Mouse (Mus musculus): ENCODE results near the gene Brd3os. TPM values are rescaled to one million over a fixed set of nuclear protein-coding genes. Genes with fewer than 3 reads are reported as not detected.

The Brd3os gene
- total RNA-seq (2023; ENCODE audit: inconsistent age): 0.27 to 0.35 TPM in 2 of 4 replicates, not detected in the others

DNA sequence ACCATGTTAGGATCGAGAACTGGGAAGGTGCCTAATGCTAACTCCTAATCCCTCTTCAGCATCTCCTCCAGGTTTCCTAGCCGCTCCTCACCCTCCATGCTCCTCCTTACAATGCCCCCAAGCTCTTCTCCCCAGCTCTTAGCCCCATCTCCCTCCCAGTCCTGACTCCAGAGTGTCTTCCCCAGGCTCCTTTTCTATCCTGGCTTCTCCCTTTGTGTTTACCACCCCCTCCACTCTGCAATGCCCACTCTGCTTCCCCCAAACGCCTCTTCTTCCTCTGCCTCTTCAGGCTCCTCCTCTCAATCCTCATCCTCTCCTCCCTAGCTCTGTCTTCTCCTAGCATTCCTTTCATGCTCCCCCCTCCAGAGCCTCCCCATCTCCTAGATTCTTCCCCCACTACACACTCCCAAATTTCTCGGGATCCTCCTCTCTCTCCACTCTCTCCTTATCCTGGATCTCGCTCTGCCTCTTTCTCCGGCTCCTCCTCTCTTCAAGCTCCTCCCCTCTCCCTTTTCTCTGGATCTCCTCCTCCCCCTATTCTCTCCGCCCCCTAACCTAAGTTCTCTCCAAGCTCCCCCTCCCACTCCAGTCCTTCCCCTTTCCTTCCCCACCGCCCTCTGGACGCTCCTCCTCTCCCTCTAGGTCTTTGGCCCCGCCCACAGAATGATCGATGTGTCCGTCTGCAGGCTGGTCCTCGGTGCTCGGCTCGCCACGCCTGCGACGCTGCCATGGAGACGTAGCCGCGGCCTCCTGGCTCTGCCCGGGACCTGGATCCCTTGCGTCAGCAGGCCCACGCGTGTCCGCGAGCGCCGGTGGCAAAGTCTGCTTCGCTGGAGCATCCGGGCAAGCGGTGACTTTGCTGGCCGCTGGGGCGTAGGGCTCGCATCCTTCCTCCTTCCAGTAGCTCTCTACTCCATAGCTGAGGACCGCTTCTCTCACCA lies at the start of gene Brd3os:
TSS of gene Brd3os (plus strand) at position 558 of the 941 bp plus-strand sequence.

DNA sequence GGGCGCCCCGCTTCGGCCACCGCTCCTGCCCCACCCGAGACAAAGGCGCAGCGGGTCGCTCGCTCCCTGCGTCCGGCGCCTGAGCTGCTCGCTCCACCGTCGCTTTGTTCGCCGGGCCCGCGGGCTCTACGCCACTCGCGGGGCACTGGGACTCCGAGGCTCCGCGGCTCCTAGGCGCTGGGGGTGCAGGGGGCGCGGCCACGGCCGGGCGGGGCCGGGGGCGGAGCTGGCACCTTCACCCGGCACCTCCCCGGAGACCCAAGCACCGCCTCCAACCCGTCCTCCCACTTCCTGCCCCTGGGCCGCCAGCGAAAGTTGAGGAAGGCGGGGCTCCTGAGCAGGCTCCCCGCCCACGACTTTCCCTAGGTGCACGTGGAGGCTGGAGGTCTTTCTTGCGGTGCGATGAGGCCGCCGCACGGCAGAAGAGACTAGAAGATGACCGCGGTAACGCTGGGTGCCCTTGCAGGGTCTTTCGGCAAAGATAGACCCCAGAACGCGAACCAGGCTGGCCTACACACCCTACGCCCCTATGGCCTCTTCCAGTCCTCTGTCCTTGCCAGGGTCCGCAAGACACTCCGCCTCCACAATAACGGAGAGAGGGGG lies 15.2 kb upstream of the Brd3os start, which contains the start of gene Vav2:
TSS of gene Vav2 (minus strand) at position 179 of the 603 bp plus-strand sequence.

Other genes with a start within 250 kb of the Brd3os start
- not detected in 4 replicates for gene Sardh, start 194.0 kb upstream of the Brd3os start, total RNA-seq (2023; ENCODE audit: inconsistent age)
- gene Vav2, start 15.3 kb upstream of the Brd3os start, total RNA-seq (2023; ENCODE audit: inconsistent age): 145 to 159 TPM (median 155 TPM) in 4 replicates
- gene Brd3, start 65.3 kb downstream of the Brd3os start, total RNA-seq (2023; ENCODE audit: inconsistent age): 36.8 to 45.3 TPM (median 38.6 TPM) in 4 replicates
- 34.4 to 45.0 TPM (median 41.5 TPM) in 4 replicates for gene Wdr5, start 72.8 kb downstream of the Brd3os start, total RNA-seq (2023; ENCODE audit: inconsistent age)
- gene Rxra, start 234.1 kb downstream of the Brd3os start, total RNA-seq (2023; ENCODE audit: inconsistent age): 1.7 to 2.9 TPM (median 2.6 TPM) in 4 replicates

All from B cell, adult (primary cell).